Mouse (Mus musculus): ENCODE results near the gene Zp1. TPM values are rescaled to one million over a fixed set of nuclear protein-coding genes. Genes with fewer than 3 reads are reported as not detected.

Zp1 gene
- total and polyA plus RNA-seq, 2 experiments from 2014 or later, result 0.19 TPM; not detected in 1

DNA sequence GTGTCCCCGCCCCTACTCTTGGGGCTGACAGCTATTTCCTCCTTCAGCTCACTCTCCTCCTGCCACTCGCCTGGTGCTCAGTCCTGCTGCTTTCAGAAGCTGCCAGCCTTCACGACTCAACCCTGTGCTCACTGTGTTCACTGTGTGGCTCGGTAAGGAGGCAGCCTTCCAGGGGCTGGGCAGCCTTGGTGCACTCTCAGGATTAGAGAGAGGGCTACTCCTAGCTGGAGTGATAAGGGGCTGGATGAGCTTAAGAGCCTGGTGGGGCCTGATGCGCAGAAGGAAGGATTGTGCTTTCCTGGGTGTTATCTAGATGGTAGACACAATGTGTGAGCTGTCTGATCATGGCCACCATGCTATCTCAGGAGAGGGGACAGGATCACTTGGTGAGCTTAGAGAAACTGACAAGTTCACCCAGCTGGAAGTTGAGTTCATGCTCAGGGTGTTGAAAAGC lies 16.7 kb upstream of the Zp1 start, which contains the start of gene Ptgdr2:
Gene Ptgdr2, plus strand, starts transcription at position 51 of the 454 bp plus-strand sequence.
- Histone ChIP-seq H3K27ac (ENCODE audit: low read depth) (no peak within 1 kb of the TSS), H3K36me3 (replicated peaks; ENCODE audit: control insufficient read depth, insufficient read depth, low read length) (peaks cover 4% of the 10 kb centered on the region), H3K27me3 (ENCODE audit: control insufficient read depth, insufficient read depth, low read length) (no peaks in the 10 kb centered on the region), H3K9ac (replicated peaks; ENCODE audit: low read depth, low read length) (no peak within 1 kb of the TSS), H3K4me3 (ENCODE audit: low read depth, low read length) (no peak within 1 kb of the TSS), H3K9me3 (replicated peaks; ENCODE audit: control insufficient read depth, low read length) (no peaks in the 10 kb centered on the region), H3K4me1 (ENCODE audit: control insufficient read depth, insufficient read depth) (peaks cover 11% of the 10 kb centered on the region), H3K4me2 (ENCODE audit: low read depth, low read length) (no peak within 1 kb of the TSS)
- TF ChIP-seq EP300 (IDR thresholded peaks at IDR 0.05; ENCODE audit: low read depth), result no peak
- TF ChIP-seq CTCF (IDR thresholded peaks at IDR 0.05; ENCODE audit: low read depth), result no peak
- 10% methylated on average over 5 of the region's 5 CpGs for WGBS
- ATAC-seq (ENCODE audit: insufficient read depth, low read depth) (no peak), DNase-seq (ENCODE audit: low spot score) (no peak)

DNA sequence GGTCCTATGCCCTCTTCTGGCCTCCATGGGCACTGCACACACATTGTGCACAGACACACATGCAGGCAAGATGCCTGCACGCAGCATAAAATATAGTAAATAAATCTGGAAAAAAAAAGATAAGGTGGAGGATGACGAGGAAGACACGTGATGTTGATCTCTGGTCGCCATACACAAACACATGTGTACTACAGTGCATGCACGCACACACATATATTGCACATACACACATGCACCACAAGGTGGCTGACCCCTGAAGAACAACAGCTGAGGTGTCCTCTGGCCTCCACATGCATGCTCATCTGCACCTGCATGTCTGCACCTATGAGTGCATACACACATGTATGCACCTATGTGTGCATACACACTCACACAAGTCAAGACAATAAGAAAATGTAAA lies 15.6 kb upstream of the Zp1 start:
- Histone ChIP-seq H3K27ac (ENCODE audit: low read depth) (no peak overlapping the region), H3K4me3 (ENCODE audit: low read depth, low read length) (no peak overlapping the region), H3K27me3 (ENCODE audit: control insufficient read depth, insufficient read depth, low read length) (no peaks in the 10 kb centered on the region), H3K36me3 (replicated peaks; ENCODE audit: control insufficient read depth, insufficient read depth, low read length) (no peaks in the 10 kb centered on the region), H3K4me2 (ENCODE audit: low read depth, low read length) (no peak overlapping the region), H3K9me3 (replicated peaks; ENCODE audit: control insufficient read depth, low read length) (no peaks in the 10 kb centered on the region), H3K4me1 (ENCODE audit: control insufficient read depth, insufficient read depth) (peaks cover 10% of the 10 kb centered on the region), H3K9ac (replicated peaks; ENCODE audit: low read depth, low read length) (no peak overlapping the region)
- DNase-seq (ENCODE audit: low spot score), result no peak
- TF ChIP-seq EP300 (IDR thresholded peaks at IDR 0.05; ENCODE audit: low read depth) (no peak), CTCF (IDR thresholded peaks at IDR 0.05; ENCODE audit: low read depth) (no peak)
- 85% methylated on average over 5 of the region's 5 CpGs for WGBS
- no peak for ATAC-seq (ENCODE audit: insufficient read depth, low read depth)

GRCm38 (mm10) chr19:10935029-10935428 lies 14.6 kb upstream of the Zp1 start:
- DNase-seq (ENCODE audit: low spot score), result no peak
- ATAC-seq (ENCODE audit: insufficient read depth, low read depth), result peak; percentile 41; the same call in 1 of the 2 replicates
- H3K9me3 ChIP-seq (replicated peaks; ENCODE audit: control insufficient read depth, low read length), result no peaks in the 10 kb centered on the region
- TF ChIP-seq CTCF (IDR thresholded peaks at IDR 0.05; ENCODE audit: low read depth) (no peak), EP300 (IDR thresholded peaks at IDR 0.05; ENCODE audit: low read depth) (no peak)
- H3K27me3 ChIP-seq (ENCODE audit: control insufficient read depth, insufficient read depth, low read length), result no peaks in the 10 kb centered on the region
- no peak overlapping the region for H3K9ac ChIP-seq (replicated peaks; ENCODE audit: low read depth, low read length)
- 23% methylated on average over 5 of the region's 5 CpGs for WGBS
- H3K27ac ChIP-seq (ENCODE audit: low read depth), result no peak overlapping the region; the same call in 1 of the 2 replicates
- no peaks in the 10 kb centered on the region for H3K4me1 ChIP-seq (ENCODE audit: control insufficient read depth, insufficient read depth)
- H3K36me3 ChIP-seq (replicated peaks; ENCODE audit: control insufficient read depth, insufficient read depth, low read length), result no peaks in the 10 kb centered on the region
- no peak overlapping the region for H3K4me3 ChIP-seq (ENCODE audit: low read depth, low read length)
- H3K4me2 ChIP-seq (ENCODE audit: low read depth, low read length), result no peak overlapping the region

GRCm38 (mm10) chr19:10930641-10931040 lies 10.2 kb upstream of the Zp1 start:
- Histone ChIP-seq H3K9ac (replicated peaks; ENCODE audit: low read depth, low read length) (no peak overlapping the region), H3K4me3 (ENCODE audit: low read depth, low read length) (no peak overlapping the region), H3K36me3 (replicated peaks; ENCODE audit: control insufficient read depth, insufficient read depth, low read length) (no peaks in the 10 kb centered on the region), H3K27ac (ENCODE audit: low read depth) (no peak overlapping the region), H3K4me1 (ENCODE audit: control insufficient read depth, insufficient read depth) (no peaks in the 10 kb centered on the region), H3K9me3 (replicated peaks; ENCODE audit: control insufficient read depth, low read length) (no peaks in the 10 kb centered on the region), H3K4me2 (ENCODE audit: low read depth, low read length) (no peak overlapping the region), H3K27me3 (ENCODE audit: control insufficient read depth, insufficient read depth, low read length) (no peaks in the 10 kb centered on the region)
- 67% methylated on average over 2 of the region's 2 CpGs for WGBS
- no peak for ATAC-seq (ENCODE audit: insufficient read depth, low read depth)
- no peak for DNase-seq (ENCODE audit: low spot score)
- TF ChIP-seq EP300 (IDR thresholded peaks at IDR 0.05; ENCODE audit: low read depth) (no peak), CTCF (IDR thresholded peaks at IDR 0.05; ENCODE audit: low read depth) (no peak)

DNA sequence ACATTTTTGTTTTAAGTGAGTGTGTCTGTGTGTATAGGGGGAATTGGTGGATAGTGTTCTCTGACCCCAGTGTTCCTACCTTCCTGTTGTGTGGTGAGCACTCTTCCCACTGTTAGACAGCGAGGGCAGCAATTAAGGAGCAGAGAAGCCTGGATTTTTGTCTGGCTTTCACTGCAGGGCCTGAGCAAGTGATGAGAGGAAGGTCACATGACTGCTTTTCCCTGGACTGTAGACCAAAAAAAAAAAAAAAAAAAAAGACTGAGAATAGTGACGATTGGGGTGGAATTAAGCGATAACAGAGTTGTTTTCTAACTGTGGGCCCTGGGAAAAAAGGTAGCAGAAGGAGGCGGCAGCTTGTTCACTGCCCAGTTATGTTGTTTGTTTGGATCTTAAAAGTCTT lies 6.2 kb upstream of the Zp1 start:
- H3K9me3 ChIP-seq (replicated peaks; ENCODE audit: control insufficient read depth, low read length), result no peaks in the 10 kb centered on the region
- H3K36me3 ChIP-seq (replicated peaks; ENCODE audit: control insufficient read depth, insufficient read depth, low read length), result no peaks in the 10 kb centered on the region
- no peak overlapping the region for H3K9ac ChIP-seq (replicated peaks; ENCODE audit: low read depth, low read length)
- H3K4me1 ChIP-seq (ENCODE audit: control insufficient read depth, insufficient read depth), result no peaks in the 10 kb centered on the region
- WGBS, result 35% methylated on average over 4 of the region's 4 CpGs
- TF ChIP-seq EP300 (IDR thresholded peaks at IDR 0.05; ENCODE audit: low read depth), result no peak
- no peak for TF ChIP-seq CTCF (IDR thresholded peaks at IDR 0.05; ENCODE audit: low read depth)
- ATAC-seq (ENCODE audit: insufficient read depth, low read depth), result peak; percentile 51; the same call in 1 of the 2 replicates
- H3K27me3 ChIP-seq (ENCODE audit: control insufficient read depth, insufficient read depth, low read length), result no peaks in the 10 kb centered on the region
- H3K4me3 ChIP-seq (ENCODE audit: low read depth, low read length), result no peak overlapping the region
- no peak overlapping the region for H3K4me2 ChIP-seq (ENCODE audit: low read depth, low read length)
- H3K27ac ChIP-seq (ENCODE audit: low read depth), result peak overlapping the region; percentile 6; the same call in 1 of the 2 replicates
- DNase-seq (ENCODE audit: low spot score), result no peak

DNA sequence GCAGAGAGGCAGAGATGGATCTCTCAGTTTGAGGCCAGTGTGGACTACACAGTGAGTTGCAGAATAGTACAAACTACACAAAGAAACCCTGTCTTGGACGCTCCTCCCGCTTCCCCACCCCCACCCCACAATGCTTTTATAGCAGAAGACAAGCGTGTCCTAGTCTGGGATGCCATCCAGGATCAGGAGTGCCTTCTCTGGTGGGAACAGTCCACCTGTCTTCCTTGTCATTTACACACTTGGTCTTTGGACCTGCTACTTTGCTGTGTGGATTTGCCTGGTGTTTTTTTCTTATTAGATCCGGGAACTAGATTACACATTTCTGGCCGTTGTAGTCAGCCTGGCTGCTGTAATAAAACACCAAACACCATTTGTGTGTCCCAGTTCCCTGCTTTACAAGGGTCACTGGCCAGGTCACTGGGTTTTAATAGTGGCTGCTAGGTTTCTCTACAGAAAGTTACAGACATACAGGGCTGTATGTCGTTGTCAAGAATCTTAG lies 5.7 kb upstream of the Zp1 start:
- Histone ChIP-seq H3K4me1 (ENCODE audit: control insufficient read depth, insufficient read depth) (no peaks in the 10 kb centered on the region), H3K4me3 (ENCODE audit: low read depth, low read length) (no peak overlapping the region), H3K4me2 (ENCODE audit: low read depth, low read length) (no peak overlapping the region), H3K36me3 (replicated peaks; ENCODE audit: control insufficient read depth, insufficient read depth, low read length) (no peaks in the 10 kb centered on the region), H3K27ac (ENCODE audit: low read depth) (peak overlapping the region; percentile 5; the same call in 1 of the 2 replicates), H3K9ac (replicated peaks; ENCODE audit: low read depth, low read length) (no peak overlapping the region), H3K9me3 (replicated peaks; ENCODE audit: control insufficient read depth, low read length) (no peaks in the 10 kb centered on the region), H3K27me3 (ENCODE audit: control insufficient read depth, insufficient read depth, low read length) (no peaks in the 10 kb centered on the region)
- WGBS, result 49% methylated on average over 6 of the region's 6 CpGs
- DNase-seq (ENCODE audit: low spot score), result no peak
- ATAC-seq (ENCODE audit: insufficient read depth, low read depth), result no peak
- TF ChIP-seq EP300 (IDR thresholded peaks at IDR 0.05; ENCODE audit: low read depth) (no peak), CTCF (IDR thresholded peaks at IDR 0.05; ENCODE audit: low read depth) (no peak)

Data from heart, postnatal 0 days (tissue).